Mouse (Mus musculus) E14TG2a.4 (cell line): Measurements from ENCODE around the gene Ak2.

Source experiments
- CTCF ChIP-seq: conservative IDR thresholded peaks from 2 replicates; pipeline ENCODE4 v1.5.1; 2014; ENCODE audit warnings: low read length
- POU5F1 ChIP-seq: IDR thresholded peaks from 2 replicates; pipeline ENCODE4 v1.6.1; 2014; ENCODE audit warnings: low read length, borderline replicate concordance

- TF ChIP-seq CTCF (no peak), POU5F1 (no peak)
These were observed 10.0 kb upstream of the Ak2 start for GRCm38 (mm10) chr4:128981833-128982180.
